Mouse (Mus musculus) heart, embryonic 14.5 days (tissue): Measurements from ENCODE around the gene Agbl3. TPM values are rescaled to one million over a fixed set of nuclear protein-coding genes. Genes with fewer than 3 reads are reported as not detected.
A peak's percentile ranks its signal among the peaks of the same experiment; 100 is the strongest.

Experiments used
- ATAC-seq: fragments of 200-750 bp; cut with Nextera tagmentation; 2 replicates; pipeline ENCODE4 v1.8.0; 2017; ENCODE audit warnings: low read depth, moderate TSS enrichment; ENCODE audit not compliant: insufficient number of reproducible peaks, insufficient read depth, low FRiP score
- H3K27ac ChIP-seq, 2 experiments: fragments of 200-500 bp in 1 of 2; fragments of 300-500 bp in 1 of 2; sonication (generic) in 1 of 2; replicated peaks in 1 of 2; 2 replicates each; pipeline ENCODE4 v1.5.1; 2012 to 2014; ENCODE audit warnings: low read depth in 2 of 2, low read length in 2 of 2, control low read depth in 1 of 2, mild to moderate bottlenecking in 1 of 2, mixed read lengths in 1 of 2; ENCODE audit not compliant: control insufficient read depth in 1 of 2, insufficient read depth in 1 of 2
- H3K27me3 ChIP-seq: fragments of 300-500 bp; sonication (generic); 2 replicates; pipeline ENCODE4 v1.6.1; 2014; ENCODE audit warnings: mild to moderate bottlenecking, low read length, control low read depth; ENCODE audit not compliant: control insufficient read depth, insufficient read depth
- H3K36me3 ChIP-seq: fragments of 300-500 bp; sonication (generic); 2 replicates; pipeline ENCODE4 v1.6.1; 2014; ENCODE audit warnings: mild to moderate bottlenecking, control low read depth, low read length, mixed read lengths; ENCODE audit not compliant: control insufficient read depth, insufficient read depth
- H3K4me1 ChIP-seq, 2 experiments: fragments of 200-500 bp in 1 of 2; fragments of 300-500 bp in 1 of 2; sonication (generic) in 1 of 2; 2 replicates each; pipeline ENCODE4 v1.6.1; 2012 to 2014; ENCODE audit warnings: low read length in 2 of 2, control low read depth in 1 of 2, mixed read lengths in 1 of 2; ENCODE audit not compliant: control insufficient read depth in 2 of 2, insufficient read depth in 2 of 2
- H3K4me2 ChIP-seq: fragments of 300-500 bp; sonication (generic); 2 replicates; pipeline ENCODE4 v1.6.1; 2014; ENCODE audit warnings: mild to moderate bottlenecking, low read length
- H3K4me3 ChIP-seq, 2 experiments: fragments of 200-500 bp in 1 of 2; fragments of 300-500 bp in 1 of 2; sonication (generic) in 1 of 2; 2 replicates each; pipeline ENCODE4 v1.5.1; 2012 to 2014; ENCODE audit warnings: low read length in 2 of 2, mild to moderate bottlenecking in 2 of 2, control low read depth in 1 of 2, low read depth in 1 of 2, moderate library complexity in 1 of 2; ENCODE audit not compliant: control insufficient read depth in 1 of 2, insufficient read depth in 1 of 2
- H3K9ac ChIP-seq: fragments of 300-500 bp; sonication (generic); 2 replicates; pipeline ENCODE4 v1.6.1; 2014; ENCODE audit warnings: mild to moderate bottlenecking, low read length
- H3K9me3 ChIP-seq: fragments of 300-500 bp; sonication (generic); 2 replicates; pipeline ENCODE4 v1.6.1; 2016; ENCODE audit warnings: low read length, control low read depth; ENCODE audit not compliant: control insufficient read depth
- WGBS: fragments of 180-500 bp; shearing (Covaris S2); extraction: QIAGEN DNeasy Blood & Tissue Kit; methylation state at CpG from one replicate; pipeline ENCODE4 v1.1.7; 2014; 5-methylcytosine and 5-hydroxymethylcytosine counted together
- polyA plus RNA-seq: library from polyadenylated mRNA; unstranded; fragments of >200 nt; fragmentation: Nextera tagmentation; extraction: Ambion mirVana; gene quantifications from 2 replicates; pipeline ENCODE4 v1.2.1, GENCODE M21; 2014

The Agbl3 gene
- polyA plus RNA-seq, 1 experiment from 2014 or later: 6.6 TPM

- Histone ChIP-seq H3K27ac (no peak overlapping the region), H3K9ac (no peak overlapping the region), H3K4me2 (no peak overlapping the region), H3K4me1 (no peaks in the 10 kb centered on the region), H3K9me3 (no peaks in the 10 kb centered on the region), H3K27me3 (no peaks in the 10 kb centered on the region), H3K36me3 (no peaks in the 10 kb centered on the region), H3K4me3 (no peak overlapping the region)
- WGBS: 75% methylated on average over 3 of the region's 3 CpGs
- no peak for ATAC-seq
These were observed 17.7 kb downstream of the Agbl3 start for GRCm38 (mm10) chr6:34797887-34798286.

GRCm38 (mm10) chr6:34805582-34805981 lies 25.4 kb downstream of the Agbl3 start:
- Histone ChIP-seq H3K9ac (no peak overlapping the region), H3K4me3 (no peak overlapping the region), H3K4me2 (no peak overlapping the region), H3K4me1 (no peaks in the 10 kb centered on the region), H3K36me3 (no peaks in the 10 kb centered on the region), H3K27me3 (no peaks in the 10 kb centered on the region), H3K27ac (no peak overlapping the region), H3K9me3 (no peaks in the 10 kb centered on the region)
- WGBS: 32% methylated on average over 2 of the region's 2 CpGs
- ATAC-seq: no peak

- Histone ChIP-seq H3K9ac (no peak overlapping the region), H3K9me3 (no peaks in the 10 kb centered on the region), H3K27ac (no peak overlapping the region), H3K4me1 (no peaks in the 10 kb centered on the region), H3K4me2 (no peak overlapping the region), H3K27me3 (no peaks in the 10 kb centered on the region), H3K4me3 (no peak overlapping the region), H3K36me3 (no peaks in the 10 kb centered on the region)
- 84% methylated on average over 4 of the region's 4 CpGs for WGBS
- ATAC-seq: no peak
These were observed 30.4 kb downstream of the Agbl3 start for GRCm38 (mm10) chr6:34810651-34811050.

- no peaks in the 10 kb centered on the region for H3K27me3 ChIP-seq
- no peak for ATAC-seq
- H3K4me3 ChIP-seq: no peak overlapping the region
- H3K36me3 ChIP-seq: no peaks in the 10 kb centered on the region
- no peaks in the 10 kb centered on the region for H3K4me1 ChIP-seq
- no peak overlapping the region for H3K4me2 ChIP-seq
- H3K9me3 ChIP-seq: peaks cover 4% of the 10 kb centered on the region; the same call in 1 of the 2 replicates
- no peak overlapping the region for H3K27ac ChIP-seq
- H3K9ac ChIP-seq: no peak overlapping the region
These were observed 44.2 kb downstream of the Agbl3 start for GRCm38 (mm10) chr6:34824406-34824805.

- no peaks in the 10 kb centered on the region for H3K9me3 ChIP-seq
- H3K4me3 ChIP-seq: no peak overlapping the region
- H3K36me3 ChIP-seq: no peaks in the 10 kb centered on the region
- no peak overlapping the region for H3K27ac ChIP-seq
- H3K4me1 ChIP-seq: no peaks in the 10 kb centered on the region
- no peak for ATAC-seq
- no peak overlapping the region for H3K4me2 ChIP-seq
- no peaks in the 10 kb centered on the region for H3K27me3 ChIP-seq
- H3K9ac ChIP-seq: no peak overlapping the region
- WGBS: 92% methylated on average over 5 of the region's 5 CpGs
These were observed 52.1 kb downstream of the Agbl3 start for GRCm38 (mm10) chr6:34832352-34832751.

GRCm38 (mm10) chr6:34861546-34862053 lies 81.4 kb downstream of the Agbl3 start:
- H3K27me3 ChIP-seq: no peaks in the 10 kb centered on the region
- peaks cover 16 to 18% of the 10 kb centered on the region in 2 experiments for H3K4me1 ChIP-seq
- no peak overlapping the region for H3K4me2 ChIP-seq
- no peak overlapping the region for H3K9ac ChIP-seq
- no peak for ATAC-seq
- no peaks in the 10 kb centered on the region for H3K36me3 ChIP-seq
- no peak overlapping the region for H3K4me3 ChIP-seq
- 78% methylated on average over 11 of the region's 11 CpGs for WGBS
- no peaks in the 10 kb centered on the region for H3K9me3 ChIP-seq
- no peak overlapping the region for H3K27ac ChIP-seq

- H3K4me1 ChIP-seq: peaks cover 16 to 19% of the 10 kb centered on the region in 2 experiments
- H3K27me3 ChIP-seq: no peaks in the 10 kb centered on the region
- H3K9ac ChIP-seq: no peak overlapping the region
- ATAC-seq: no peak
- H3K9me3 ChIP-seq: no peaks in the 10 kb centered on the region
- H3K4me3 ChIP-seq: no peak overlapping the region
- WGBS: 88% methylated on average over 6 of the region's 6 CpGs
- no peak overlapping the region; a peak in 1 of 4 replicates for H3K27ac ChIP-seq
- H3K4me2 ChIP-seq: peak overlapping the region; percentile 61
- H3K36me3 ChIP-seq: no peaks in the 10 kb centered on the region
These were observed 82.1 kb downstream of the Agbl3 start for GRCm38 (mm10) chr6:34862381-34862780.

- Histone ChIP-seq H3K9me3 (no peaks in the 10 kb centered on the region), H3K9ac (peak within 1 kb of the TSS; percentile 56), H3K27ac (peak within 1 kb of the TSS in 1 of 2 experiments; percentile 5; a peak in 1 of 4 replicates), H3K4me3 (peak within 1 kb of the TSS in 1 of 2 experiments; percentile 25; a peak in 3 of 4 replicates), H3K36me3 (no peaks in the 10 kb centered on the region), H3K4me2 (peak within 1 kb of the TSS; percentile 61), H3K27me3 (no peaks in the 10 kb centered on the region), H3K4me1 (peaks cover 16 to 19% of the 10 kb centered on the region in 2 experiments)
- WGBS: 30% methylated on average over 11 of the region's 11 CpGs
- no peak for ATAC-seq
These were observed 82.7 kb downstream of the Agbl3 start, which contains the start of gene Tmem140 for GRCm38 (mm10) chr6:34862791-34863403. Tmem140 (plus strand) TSS chr6:34863146.
